ENCODE assay signal across 8 mouse cellular contexts in genomic region chr9:121297171-121298064, GRCm38 (mm10). TPM values are rescaled to one million over a fixed set of nuclear protein-coding genes. Genes with fewer than 3 reads are reported as not detected.
DNase-seq lines count a peak whose midpoint lies in the region; ATAC-seq lines count a peak whose summit lies in the region.

Trak1 (plus strand) TSS chr9:121297502.

- DNase-seq in adrenal gland, adult 8-10 months, result peak; percentile 47
- DNase-seq in embryonic facial prominence, embryonic 14.5 days (ENCODE audit: low spot score), result peak; percentile 75
- DNase-seq in kidney, postnatal 14 days, result peak; percentile 84
- DNase-seq in lung, adult 18-20 months, result peak; percentile 60 to 65
- peak; percentile 82 for DNase-seq in thymus, postnatal 4 days

- H3K9ac ChIP-seq in embryonic facial prominence, embryonic 14.5 days (ENCODE audit: low read depth, low read length), result peak within 1 kb of the TSS; percentile 95
- peak within 1 kb of the TSS; percentile 97 for H3K9ac ChIP-seq in heart, embryonic 13.5 days
- peak within 1 kb of the TSS; percentile 74 for H3K9ac ChIP-seq in neural tube, embryonic 14.5 days (replicated peaks; ENCODE audit: low read depth, low read length)

- WGBS in embryonic facial prominence, embryonic 14.5 days, result 0% methylated on average over 25 of the region's 116 CpGs
- WGBS in heart, embryonic 13.5 days, result under 1% methylated on average over 73 of the region's 116 CpGs
- under 1% methylated on average over 65 of the region's 116 CpGs for WGBS in neural tube, embryonic 14.5 days

- no peaks in the 10 kb centered on the region for H3K9me3 ChIP-seq in embryonic facial prominence, embryonic 14.5 days (ENCODE audit: control insufficient read depth, low read length)
- no peaks in the 10 kb centered on the region for H3K9me3 ChIP-seq in heart, embryonic 13.5 days
- H3K9me3 ChIP-seq in neural tube, embryonic 14.5 days (ENCODE audit: control insufficient read depth, low read length), result no peaks in the 10 kb centered on the region

- H3K27me3 ChIP-seq in embryonic facial prominence, embryonic 14.5 days (replicated peaks; ENCODE audit: control insufficient read depth, insufficient read depth, low read length), result no peaks in the 10 kb centered on the region
- H3K27me3 ChIP-seq in heart, embryonic 13.5 days (replicated peaks), result peaks cover 23% of the 10 kb centered on the region
- H3K27me3 ChIP-seq in neural tube, embryonic 14.5 days (ENCODE audit: control insufficient read depth, insufficient read depth, low read length), result no peaks in the 10 kb centered on the region

- peak within 1 kb of the TSS; percentile 97 for H3K4me2 ChIP-seq in embryonic facial prominence, embryonic 14.5 days (ENCODE audit: low read depth, low read length)
- H3K4me2 ChIP-seq in heart, embryonic 13.5 days, result peak within 1 kb of the TSS; percentile 97
- H3K4me2 ChIP-seq in neural tube, embryonic 14.5 days (ENCODE audit: low read depth, low read length), result peak within 1 kb of the TSS; percentile 87

- peak within 1 kb of the TSS; percentile 68 for H3K27ac ChIP-seq in embryonic facial prominence, embryonic 14.5 days (replicated peaks; ENCODE audit: low read depth, low read length)
- peak within 1 kb of the TSS; percentile 82 for H3K27ac ChIP-seq in heart, embryonic 13.5 days (replicated peaks)
- peak within 1 kb of the TSS; percentile 69 for H3K27ac ChIP-seq in neural tube, embryonic 14.5 days (ENCODE audit: low read depth, low read length)

- no peaks in the 10 kb centered on the region for H3K36me3 ChIP-seq in embryonic facial prominence, embryonic 14.5 days (ENCODE audit: control insufficient read depth, insufficient read depth, low read length)
- H3K36me3 ChIP-seq in heart, embryonic 13.5 days, result no peaks in the 10 kb centered on the region
- H3K36me3 ChIP-seq in neural tube, embryonic 14.5 days (ENCODE audit: control insufficient read depth, insufficient read depth, low read length), result no peaks in the 10 kb centered on the region

- H3K4me3 ChIP-seq in embryonic facial prominence, embryonic 14.5 days (ENCODE audit: low read depth, low read length), result peak within 1 kb of the TSS; percentile 89
- peak within 1 kb of the TSS; percentile 93 for H3K4me3 ChIP-seq in heart, embryonic 13.5 days
- peak within 1 kb of the TSS; percentile 60 for H3K4me3 ChIP-seq in neural tube, embryonic 14.5 days (ENCODE audit: low read depth, low read length)

- ATAC-seq in CD4-positive, CD25-positive, alpha-beta regulatory T cell, adult 4 months, result peak; percentile 47
- ATAC-seq in embryonic facial prominence, embryonic 14.5 days (ENCODE audit: low read depth), result peak; percentile 94
- ATAC-seq in heart, embryonic 13.5 days (ENCODE audit: extremely low read depth, insufficient number of reproducible peaks, low FRiP score, low TSS enrichment), result peak; percentile 77
- ATAC-seq in neural tube, embryonic 14.5 days (ENCODE audit: low read depth), result peak; percentile 88

- H3K4me1 ChIP-seq in embryonic facial prominence, embryonic 14.5 days (ENCODE audit: control insufficient read depth, insufficient read depth, low read length), result peaks cover 18% of the 10 kb centered on the region
- H3K4me1 ChIP-seq in heart, embryonic 13.5 days, result peaks cover 39% of the 10 kb centered on the region
- H3K4me1 ChIP-seq in neural tube, embryonic 14.5 days (ENCODE audit: control insufficient read depth, insufficient read depth, low read length), result peaks cover 29% of the 10 kb centered on the region

RNA-seq across cellular contexts. Expression of gene Trak1, which starts in this region (rescaled TPM):
- polyA plus RNA-seq in CD4-positive, CD25-positive, alpha-beta regulatory T cell, adult 4 months (2017; shearing (Covaris generic)), result 10 to 100 TPM in 1 of 2 experiments, 1 to 10 TPM in 1; 8.9 to 10.7 TPM
- total RNA-seq in adrenal gland, adult 8-10 months (2022), result 10 to 100 TPM; 59.3 to 80.6 (median 74.3) TPM
- polyA plus RNA-seq in embryonic facial prominence, embryonic 14.5 days (2014; fragmentation: Nextera tagmentation; extraction: Ambion mirVana), result 20.4 and 28.3 TPM in 2 replicates
- polyA plus RNA-seq in heart, embryonic 13.5 days (2015; fragmentation: Nextera tagmentation; extraction: Ambion mirVana), result 30.4 and 32.2 TPM in 2 replicates
- 58.6 and 60.0 TPM in 2 replicates for polyA plus RNA-seq in neural tube, embryonic 14.5 days (2014; fragmentation: Nextera tagmentation; extraction: Ambion mirVana)

Comparison
In these comparisons a context has a peak if more than half of its experiments do, and no peak if none do; other contexts are left out.
1. Peak in every context shown above with its lines: DNase-seq, ATAC-seq, H3K4me3 ChIP-seq and H3K27ac ChIP-seq.